Mouse (Mus musculus) lung, embryonic 15.5 days (tissue): ENCODE results near the gene Spats2l. TPM values are rescaled to one million over a fixed set of nuclear protein-coding genes. Genes with fewer than 3 reads are reported as not detected.

ENCODE experiments used
- ATAC-seq: fragments of 200-750 bp; cut with Nextera tagmentation; 2 replicates; pipeline ENCODE4 v1.8.0; 2017; ENCODE audit warnings: moderate number of reproducible peaks, borderline replicate concordance; ENCODE audit not compliant: low FRiP score, low TSS enrichment; ENCODE audit errors: extremely low read depth
- H3K27ac ChIP-seq: fragments of 300-500 bp; sonication (generic); 2 replicates; pipeline ENCODE4 v1.5.1; 2015; ENCODE audit warnings: moderate library complexity, mild to moderate bottlenecking, inconsistent platforms
- H3K27me3 ChIP-seq: fragments of 300-500 bp; sonication (generic); 2 replicates; pipeline ENCODE4 v1.6.1; 2015; ENCODE audit warnings: inconsistent platforms
- H3K36me3 ChIP-seq: fragments of 300-500 bp; sonication (generic); 2 replicates; pipeline ENCODE4 v1.6.1; 2015; ENCODE audit warnings: inconsistent platforms
- H3K4me1 ChIP-seq: fragments of 300-500 bp; sonication (generic); 2 replicates; pipeline ENCODE4 v1.6.1; 2015; ENCODE audit warnings: inconsistent platforms
- H3K4me2 ChIP-seq: fragments of 300-500 bp; sonication (generic); 2 replicates; pipeline ENCODE4 v1.6.1; 2015; ENCODE audit warnings: inconsistent platforms, mild to moderate bottlenecking, moderate library complexity
- H3K4me3 ChIP-seq: fragments of 300-500 bp; sonication (generic); 2 replicates; pipeline ENCODE4 v1.5.1; 2015; ENCODE audit warnings: mild to moderate bottlenecking, inconsistent platforms
- H3K9ac ChIP-seq: fragments of 300-500 bp; sonication (generic); 2 replicates; pipeline ENCODE4 v1.6.1; 2015; ENCODE audit warnings: inconsistent platforms
- H3K9me3 ChIP-seq: fragments of 300-500 bp; sonication (generic); 2 replicates; pipeline ENCODE4 v1.6.1; 2016; ENCODE audit warnings: inconsistent platforms
- WGBS: fragments of 180-500 bp; shearing (Covaris S2); methylation state at CpG from one replicate; pipeline ENCODE4 v1.1.7; 2015; 5-methylcytosine and 5-hydroxymethylcytosine counted together
- polyA plus RNA-seq: library from polyadenylated mRNA; unstranded; fragments of >200 nt; fragmentation: Nextera tagmentation; extraction: Ambion mirVana; gene quantifications from 2 replicates; pipeline ENCODE4 v1.2.1, GENCODE M21; 2015

Gene Spats2l
- polyA plus RNA-seq, 1 experiment from 2014 or later, result 73.7 TPM

- no peaks in the 10 kb centered on the region for H3K27me3 ChIP-seq
- H3K4me2 ChIP-seq, result no peak overlapping the region
- H3K9ac ChIP-seq, result no peak overlapping the region
- no peaks in the 10 kb centered on the region for H3K9me3 ChIP-seq
- no peak for ATAC-seq
- H3K27ac ChIP-seq, result no peak overlapping the region
- H3K4me3 ChIP-seq, result no peak overlapping the region
- peaks cover 15% of the 10 kb centered on the region; the same call in 1 of the 2 replicates for H3K36me3 ChIP-seq
- H3K4me1 ChIP-seq, result peaks cover 8% of the 10 kb centered on the region; the same call in 1 of the 2 replicates
- 75% methylated on average over 7 of the region's 7 CpGs for WGBS
Measured at GRCm38 (mm10) chr1:57903793-57904192, 129.8 kb downstream of the Spats2l start.

GRCm38 (mm10) chr1:57905912-57906311 is 131.9 kb downstream of the Spats2l start:
- Histone ChIP-seq H3K9ac (no peak overlapping the region), H3K4me3 (no peak overlapping the region), H3K4me2 (no peak overlapping the region), H3K27ac (peak overlapping the region; percentile 37), H3K36me3 (peaks cover 15% of the 10 kb centered on the region; the same call in 1 of the 2 replicates), H3K27me3 (no peaks in the 10 kb centered on the region), H3K9me3 (no peaks in the 10 kb centered on the region), H3K4me1 (peaks cover 8% of the 10 kb centered on the region; the same call in 1 of the 2 replicates)
- WGBS, result 46% methylated on average over 3 of the region's 3 CpGs
- ATAC-seq, result peak; percentile 85; the same call in 1 of the 2 replicates

- no peaks in the 10 kb centered on the region for H3K27me3 ChIP-seq
- peak overlapping the region; percentile 67 for H3K27ac ChIP-seq
- peaks cover 8% of the 10 kb centered on the region; the same call in 1 of the 2 replicates for H3K4me1 ChIP-seq
- H3K9me3 ChIP-seq, result no peaks in the 10 kb centered on the region
- H3K4me2 ChIP-seq, result no peak overlapping the region
- H3K36me3 ChIP-seq, result peaks cover 15% of the 10 kb centered on the region; the same call in 1 of the 2 replicates
- no peak overlapping the region for H3K4me3 ChIP-seq
- H3K9ac ChIP-seq, result no peak overlapping the region
- peak; percentile 69; the same call in 1 of the 2 replicates for ATAC-seq
Measured at GRCm38 (mm10) chr1:57906312-57906711, 132.3 kb downstream of the Spats2l start.

- no peaks in the 10 kb centered on the region for H3K4me1 ChIP-seq
- WGBS, result 82% methylated on average over 6 of the region's 6 CpGs
- H3K4me2 ChIP-seq, result no peak overlapping the region
- no peak overlapping the region for H3K27ac ChIP-seq
- no peak overlapping the region for H3K4me3 ChIP-seq
- peaks cover 8% of the 10 kb centered on the region; the same call in 1 of the 2 replicates for H3K36me3 ChIP-seq
- ATAC-seq, result no peak
- H3K27me3 ChIP-seq, result no peaks in the 10 kb centered on the region
- no peaks in the 10 kb centered on the region for H3K9me3 ChIP-seq
- H3K9ac ChIP-seq, result no peak overlapping the region
Measured at GRCm38 (mm10) chr1:57911561-57911960, 137.6 kb downstream of the Spats2l start.

- no peak for ATAC-seq
- H3K9ac ChIP-seq, result no peak overlapping the region
- H3K4me3 ChIP-seq, result no peak overlapping the region
- H3K4me2 ChIP-seq, result no peak overlapping the region
- H3K4me1 ChIP-seq, result no peaks in the 10 kb centered on the region
- no peaks in the 10 kb centered on the region for H3K9me3 ChIP-seq
- H3K27ac ChIP-seq, result no peak overlapping the region
- WGBS, result 74% methylated on average over 5 of the region's 5 CpGs
- 0 out of 2 replicates have a peak, but pooled peaks cover 2% of the 10 kb centered on the region for H3K36me3 ChIP-seq
- no peaks in the 10 kb centered on the region for H3K27me3 ChIP-seq
Measured at GRCm38 (mm10) chr1:57917342-57917741, 143.4 kb downstream of the Spats2l start.

GRCm38 (mm10) chr1:57918567-57918966 is 144.6 kb downstream of the Spats2l start:
- WGBS, result 77% methylated on average over 4 of the region's 4 CpGs
- Histone ChIP-seq H3K27ac (no peak overlapping the region), H3K36me3 (0 out of 2 replicates have a peak, but pooled peaks cover 2% of the 10 kb centered on the region), H3K4me3 (no peak overlapping the region), H3K4me1 (no peaks in the 10 kb centered on the region), H3K9me3 (no peaks in the 10 kb centered on the region), H3K9ac (no peak overlapping the region), H3K27me3 (no peaks in the 10 kb centered on the region), H3K4me2 (no peak overlapping the region)
- no peak for ATAC-seq

- H3K4me2 ChIP-seq, result no peak overlapping the region
- 60% methylated on average over 1 of the region's 1 CpGs for WGBS
- no peak overlapping the region for H3K9ac ChIP-seq
- no peak overlapping the region for H3K27ac ChIP-seq
- no peak for ATAC-seq
- H3K4me3 ChIP-seq, result no peak overlapping the region
- no peaks in the 10 kb centered on the region for H3K9me3 ChIP-seq
- 0 out of 2 replicates have a peak, but pooled peaks cover 3% of the 10 kb centered on the region for H3K36me3 ChIP-seq
- no peaks in the 10 kb centered on the region for H3K27me3 ChIP-seq
- no peaks in the 10 kb centered on the region for H3K4me1 ChIP-seq
Measured at GRCm38 (mm10) chr1:57934287-57934686, 160.3 kb downstream of the Spats2l start.

GRCm38 (mm10) chr1:57940691-57941090 is 166.7 kb downstream of the Spats2l start:
- no peak for ATAC-seq
- WGBS, result 79% methylated on average over 10 of the region's 10 CpGs

GRCm38 (mm10) chr1:57941095-57941494 is 167.1 kb downstream of the Spats2l start:
- 67% methylated on average over 7 of the region's 7 CpGs for WGBS
- H3K9ac ChIP-seq, result no peak overlapping the region

More at GRCm38 (mm10) chr1:57940691-57941090, 166.7 kb downstream of the Spats2l start:
- no peak overlapping the region for H3K27ac ChIP-seq
- no peak overlapping the region for H3K9ac ChIP-seq
- no peaks in the 10 kb centered on the region for H3K9me3 ChIP-seq
- no peak overlapping the region for H3K4me3 ChIP-seq
- H3K36me3 ChIP-seq, result peaks cover 16% of the 10 kb centered on the region; the same call in 1 of the 2 replicates
- no peaks in the 10 kb centered on the region for H3K27me3 ChIP-seq
- H3K4me2 ChIP-seq, result no peak overlapping the region
- H3K4me1 ChIP-seq, result no peaks in the 10 kb centered on the region

GRCm38 (mm10) chr1:57941734-57942133 is 167.8 kb downstream of the Spats2l start:
- H3K4me1 ChIP-seq, result no peaks in the 10 kb centered on the region
- H3K36me3 ChIP-seq, result peaks cover 21% of the 10 kb centered on the region
- no peak for ATAC-seq
- H3K9ac ChIP-seq, result no peak overlapping the region
- no peak overlapping the region for H3K4me2 ChIP-seq
- H3K27me3 ChIP-seq, result no peaks in the 10 kb centered on the region
- no peak overlapping the region for H3K4me3 ChIP-seq
- 52% methylated on average over 11 of the region's 11 CpGs for WGBS
- H3K9me3 ChIP-seq, result no peaks in the 10 kb centered on the region
- H3K27ac ChIP-seq, result no peak overlapping the region

More at GRCm38 (mm10) chr1:57941095-57941494, 167.1 kb downstream of the Spats2l start:
- Histone ChIP-seq H3K27ac (no peak overlapping the region), H3K9me3 (no peaks in the 10 kb centered on the region), H3K36me3 (peaks cover 19% of the 10 kb centered on the region), H3K4me1 (no peaks in the 10 kb centered on the region), H3K4me2 (no peak overlapping the region), H3K4me3 (no peak overlapping the region), H3K27me3 (no peaks in the 10 kb centered on the region)
- no peak for ATAC-seq

GRCm38 (mm10) chr1:57942215-57942614 is 168.3 kb downstream of the Spats2l start:
- Histone ChIP-seq H3K36me3 (peaks cover 21% of the 10 kb centered on the region), H3K4me1 (peaks cover 4% of the 10 kb centered on the region), H3K4me2 (no peak overlapping the region), H3K4me3 (no peak overlapping the region), H3K9me3 (no peaks in the 10 kb centered on the region), H3K27me3 (no peaks in the 10 kb centered on the region), H3K9ac (no peak overlapping the region), H3K27ac (no peak overlapping the region)
- WGBS, result 77% methylated on average over 6 of the region's 6 CpGs
- ATAC-seq, result no peak

- Histone ChIP-seq H3K4me1 (peaks cover 18% of the 10 kb centered on the region), H3K9ac (no peak overlapping the region), H3K4me2 (no peak overlapping the region), H3K27ac (peak overlapping the region; percentile 76), H3K9me3 (no peaks in the 10 kb centered on the region), H3K36me3 (peaks cover 25% of the 10 kb centered on the region), H3K4me3 (no peak overlapping the region), H3K27me3 (no peaks in the 10 kb centered on the region)
- ATAC-seq, result no peak
- 16% methylated on average over 2 of the region's 2 CpGs for WGBS
Measured at GRCm38 (mm10) chr1:57947552-57948347, 173.8 kb downstream of the Spats2l start.
